Mouse (Mus musculus) cerebellum, adult (tissue): ENCODE measurements around the gene Cd5.

Experiments
- ATAC-seq: cut with Nextera tagmentation; 2 replicates; pipeline ENCODE4 v1.9.2; 2017; ENCODE audit warnings: mild to moderate bottlenecking, moderate library complexity, mixed read lengths; ENCODE audit not compliant: insufficient number of reproducible peaks, low FRiP score, low TSS enrichment

Gene Cd5

GRCm38 (mm10) chr19:10738811-10739210 lies at the start of gene Cd5:
Cd5 (minus strand) TSS chr19:10739002.
- ATAC-seq, result no peak

- ATAC-seq, result no peak
Observed at GRCm38 (mm10) chr19:10788242-10788641, 49.4 kb upstream of the Cd5 start.

DNA sequence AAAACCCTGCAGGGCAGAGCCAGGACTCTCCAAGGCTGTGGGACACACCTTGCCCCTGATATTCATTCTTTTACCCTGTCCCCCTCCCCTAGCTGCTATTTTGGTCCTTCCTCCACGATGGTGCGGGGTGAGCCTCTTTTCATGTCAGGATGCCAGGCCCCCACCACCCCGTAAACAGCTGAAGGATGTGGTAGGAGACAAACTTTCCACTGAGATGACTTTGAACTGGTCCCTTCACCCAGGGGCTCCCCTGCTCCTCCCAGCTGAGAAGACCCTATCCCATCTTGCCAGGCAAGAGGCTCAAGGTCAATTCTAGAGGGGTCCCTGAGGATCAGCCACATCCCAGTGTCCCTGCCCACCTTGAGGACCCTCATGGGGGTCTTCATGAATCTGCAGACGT lies 48.6 kb upstream of the Cd5 start:
- ATAC-seq, result no peak

GRCm38 (mm10) chr19:10786753-10787152 lies 48.0 kb upstream of the Cd5 start:
- no peak for ATAC-seq

DNA sequence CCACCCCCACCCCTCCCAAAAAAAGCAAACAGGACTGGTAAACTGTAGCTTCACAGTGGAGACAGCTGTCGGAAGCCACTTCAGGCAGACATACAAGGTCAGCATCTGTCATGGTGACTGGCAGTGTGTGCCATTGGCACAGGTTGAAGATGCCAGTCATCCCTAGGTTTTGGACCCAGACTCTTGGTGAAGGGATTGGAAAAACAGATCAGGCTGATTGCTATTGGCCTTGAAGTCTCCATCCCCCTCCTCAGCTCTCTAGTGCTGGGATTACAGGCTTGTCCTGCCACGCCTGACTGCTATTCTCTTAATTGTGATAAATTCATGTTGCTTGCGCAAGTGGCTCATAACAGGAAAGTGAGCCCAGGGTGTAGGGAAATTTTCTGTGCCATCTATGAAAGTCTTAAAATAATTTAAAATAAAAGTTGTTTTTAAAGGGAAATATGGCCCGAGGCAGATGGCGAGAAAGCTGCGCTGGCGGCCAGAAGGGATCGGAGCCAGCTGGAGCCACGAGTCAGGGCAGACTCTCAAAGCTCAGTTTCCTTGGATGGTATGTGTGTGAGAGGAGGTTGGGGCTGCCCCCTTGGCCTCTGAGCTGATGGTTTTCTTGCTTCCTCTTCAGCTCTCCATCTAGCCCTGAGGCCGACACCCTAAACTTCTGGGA lies 46.1 kb upstream of the Cd5 start:
- no peak for ATAC-seq

DNA sequence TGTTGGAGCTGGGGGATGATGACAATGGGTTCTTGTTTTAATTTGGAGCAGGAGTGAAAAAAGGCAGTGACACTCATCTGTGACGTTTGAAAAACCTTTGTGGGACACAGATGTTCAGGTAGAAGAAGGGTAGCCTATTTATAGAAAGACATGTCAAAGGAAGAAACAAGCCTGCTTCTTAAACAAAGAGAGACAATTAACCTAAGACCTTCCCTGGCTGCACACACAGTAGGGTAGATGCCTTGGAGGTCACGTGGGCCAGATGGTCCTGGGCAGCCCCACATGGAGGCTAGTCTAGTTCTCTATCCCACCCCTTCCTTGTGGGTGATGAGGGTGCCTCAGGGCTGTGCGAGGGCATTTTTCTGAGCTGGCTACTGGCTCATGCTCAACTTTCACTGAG lies 45.3 kb upstream of the Cd5 start:
- ATAC-seq, result no peak

DNA sequence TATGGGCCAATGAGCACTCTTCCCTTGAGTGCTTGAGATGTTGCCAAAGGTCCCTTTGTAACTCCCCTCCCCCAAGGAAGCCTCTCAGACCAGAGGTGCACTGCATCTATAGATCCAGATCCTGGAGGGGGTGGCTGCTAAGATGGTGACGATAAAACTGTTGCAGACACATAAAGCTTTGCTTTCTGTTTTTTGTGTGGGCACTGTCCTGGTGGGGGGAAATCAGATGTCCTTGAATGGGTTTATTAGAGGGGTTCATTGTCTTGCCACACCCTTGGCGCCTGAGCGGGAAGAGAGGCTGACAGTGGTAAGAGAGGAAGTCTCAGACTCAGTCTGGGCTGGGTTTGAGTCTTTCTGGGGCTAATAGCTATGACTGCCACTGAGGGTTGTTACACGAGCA lies 44.4 kb upstream of the Cd5 start:
- ATAC-seq, result no peak

DNA sequence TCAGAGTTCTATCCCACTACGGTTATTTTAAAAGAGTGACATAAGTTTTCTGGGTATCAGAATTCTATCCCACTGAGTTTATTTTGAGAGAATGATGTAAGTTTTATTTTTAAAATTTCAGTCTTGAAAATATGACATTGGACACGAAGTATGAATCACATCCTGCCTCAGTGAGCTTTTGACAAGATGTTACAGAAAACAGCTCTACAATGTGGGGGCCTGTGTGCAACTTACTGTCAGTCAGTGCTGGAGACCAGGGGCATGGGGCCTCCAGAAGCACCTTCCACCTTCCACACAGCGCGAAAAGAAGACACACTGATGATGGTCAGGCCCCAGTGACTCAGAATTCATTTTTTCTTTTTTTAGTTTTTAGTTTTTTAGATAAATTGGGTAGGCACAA lies 42.8 kb upstream of the Cd5 start:
- ATAC-seq, result no peak

GRCm38 (mm10) chr19:10776906-10777305 lies 38.1 kb upstream of the Cd5 start:
- ATAC-seq, result no peak

GRCm38 (mm10) chr19:10774141-10774540 lies 35.3 kb upstream of the Cd5 start:
- no peak for ATAC-seq

GRCm38 (mm10) chr19:10773384-10773783 lies 34.6 kb upstream of the Cd5 start:
- no peak for ATAC-seq

- ATAC-seq, result no peak
Observed at GRCm38 (mm10) chr19:10772866-10773265, 34.1 kb upstream of the Cd5 start.

DNA sequence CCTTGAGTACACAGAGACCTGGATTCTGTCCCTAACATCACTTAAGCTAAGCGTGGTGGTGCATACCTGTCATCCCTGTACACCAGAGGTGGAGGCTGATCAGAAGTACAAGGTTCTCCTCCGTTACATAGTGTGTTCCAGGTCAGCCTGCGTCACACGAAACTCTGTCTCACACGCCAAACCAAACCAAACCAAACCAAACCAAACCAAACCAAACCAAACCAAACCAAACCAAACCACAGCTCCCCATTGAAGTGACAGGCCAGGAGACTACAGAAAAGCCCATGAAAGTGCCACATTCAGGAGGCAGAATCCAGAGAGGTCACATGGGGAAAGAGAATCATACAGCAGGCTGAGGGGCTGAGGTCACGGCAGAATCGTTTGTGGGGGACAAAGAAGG lies 33.2 kb upstream of the Cd5 start:
- ATAC-seq, result no peak

GRCm38 (mm10) chr19:10769429-10770195 lies 30.8 kb upstream of the Cd5 start:
- ATAC-seq, result no peak

DNA sequence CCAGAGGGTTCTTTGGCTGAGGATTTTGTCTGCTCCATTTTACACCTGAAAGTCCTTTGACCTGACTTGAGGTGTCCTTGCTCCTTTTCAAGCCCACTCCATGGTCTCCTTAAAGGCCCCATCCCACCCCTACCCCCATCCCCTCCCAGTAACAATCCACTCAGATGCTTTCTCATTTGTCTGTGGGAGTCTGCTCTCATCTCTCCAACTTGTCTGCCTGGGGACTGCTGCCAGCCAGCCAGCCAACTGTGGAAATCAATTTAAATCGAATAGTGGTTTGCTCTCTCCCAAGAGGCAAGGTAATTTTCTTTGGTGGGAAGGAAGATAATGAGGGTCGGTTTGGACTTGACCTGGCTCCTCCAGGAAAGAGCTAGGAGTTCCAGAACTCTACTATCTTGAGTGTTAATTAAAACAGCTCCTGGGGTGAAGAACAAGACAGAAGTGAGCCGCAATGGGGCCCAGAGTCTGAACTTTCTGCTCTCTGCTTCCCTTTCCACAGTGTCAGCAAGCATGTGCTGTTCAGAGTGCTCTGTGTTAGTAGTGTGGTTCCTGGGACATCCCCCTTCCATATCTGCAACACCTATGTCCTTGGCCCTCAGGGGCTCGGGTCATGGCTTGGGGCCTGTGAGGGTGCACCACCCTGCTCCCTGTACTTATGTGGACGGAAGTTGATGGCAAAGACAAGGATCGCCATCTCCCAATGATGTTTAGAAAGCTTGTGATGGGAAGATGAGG lies 30.1 kb upstream of the Cd5 start:
- no peak for ATAC-seq

GRCm38 (mm10) chr19:10767631-10768030 lies 28.8 kb upstream of the Cd5 start:
- ATAC-seq, result peak; percentile 74

DNA sequence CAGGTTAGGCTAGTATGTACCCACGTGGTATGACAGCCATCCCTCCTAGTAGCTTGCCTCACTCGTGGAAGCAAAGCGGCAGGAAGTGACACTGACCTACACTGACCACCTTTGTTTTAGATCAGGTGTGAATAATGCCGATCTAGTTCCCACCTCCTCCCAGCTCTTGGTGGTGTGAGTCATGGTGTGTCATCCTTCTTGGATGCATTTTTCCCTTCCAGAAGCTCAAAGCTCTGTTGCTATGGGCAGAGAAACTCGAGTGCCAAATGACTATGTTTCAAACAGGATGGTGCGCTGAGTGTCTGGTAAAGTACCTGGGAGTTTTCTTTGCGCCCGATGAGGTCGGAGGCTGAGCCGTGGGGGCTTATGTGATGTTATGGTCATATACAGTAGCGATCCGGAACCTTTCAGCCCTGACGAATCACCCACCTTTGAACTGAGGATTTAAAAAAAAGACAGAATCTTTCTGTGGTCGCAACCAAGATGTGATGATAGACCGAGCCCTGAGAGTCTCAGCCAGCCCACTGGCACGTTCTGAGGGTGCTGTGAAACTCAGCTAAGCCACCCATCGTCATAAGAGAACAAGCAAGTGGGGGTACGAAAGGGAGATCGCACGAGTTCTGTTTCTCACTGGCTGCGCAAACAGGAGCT lies 24.7 kb upstream of the Cd5 start:
- ATAC-seq, result no peak

DNA sequence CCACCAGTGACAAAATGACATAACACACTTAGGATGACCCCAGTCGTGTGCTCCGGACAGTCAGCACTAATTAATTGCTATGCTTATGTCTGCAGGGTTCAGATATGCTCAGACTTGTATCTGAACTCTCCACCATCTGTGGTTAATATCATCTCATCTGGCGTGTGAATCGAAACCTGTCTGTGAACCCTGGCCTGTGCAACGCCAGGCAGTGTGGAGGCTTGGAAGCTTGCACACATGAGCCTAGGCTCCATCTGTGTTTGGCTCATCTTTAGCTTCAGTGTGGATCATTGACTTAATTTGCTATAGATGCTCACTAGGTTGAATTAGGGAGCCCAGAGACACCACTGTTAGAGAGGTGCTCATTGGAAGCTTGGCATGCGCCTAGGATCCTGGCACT lies 23.7 kb upstream of the Cd5 start:
- no peak for ATAC-seq

- no peak for ATAC-seq
Observed at GRCm38 (mm10) chr19:10761794-10762415, 23.1 kb upstream of the Cd5 start.
